Mouse (Mus musculus): Measurements from ENCODE around the gene Kansl1.

The Kansl1 gene

DNA sequence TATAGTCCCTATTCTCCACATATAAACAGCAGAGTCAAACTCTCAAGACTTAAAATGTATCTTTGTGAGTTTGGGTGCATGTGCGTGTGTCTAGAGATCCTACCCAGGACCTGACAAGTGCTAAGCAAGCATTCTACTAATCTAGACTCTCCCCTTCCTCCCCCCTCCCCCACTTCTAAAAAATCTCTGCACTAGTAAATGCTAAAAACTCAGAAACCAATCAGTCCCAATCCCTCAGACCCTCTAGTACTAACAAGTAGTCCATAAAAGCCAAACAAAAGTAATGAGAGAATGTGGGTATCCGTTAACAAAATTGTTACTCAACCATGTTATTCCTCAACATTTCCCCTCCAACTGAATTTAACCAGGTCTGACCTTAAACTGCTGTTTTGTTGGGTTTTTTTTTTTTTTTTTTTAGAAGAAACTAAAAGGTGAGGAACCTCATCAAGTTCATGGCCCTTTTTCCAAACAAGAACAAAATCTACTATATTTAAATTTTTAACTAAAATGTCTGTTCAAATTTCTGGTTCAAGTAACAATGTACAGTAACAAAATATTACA, 32.2 kb downstream of the Kansl1 start:
- DNase-seq = no peak

DNA sequence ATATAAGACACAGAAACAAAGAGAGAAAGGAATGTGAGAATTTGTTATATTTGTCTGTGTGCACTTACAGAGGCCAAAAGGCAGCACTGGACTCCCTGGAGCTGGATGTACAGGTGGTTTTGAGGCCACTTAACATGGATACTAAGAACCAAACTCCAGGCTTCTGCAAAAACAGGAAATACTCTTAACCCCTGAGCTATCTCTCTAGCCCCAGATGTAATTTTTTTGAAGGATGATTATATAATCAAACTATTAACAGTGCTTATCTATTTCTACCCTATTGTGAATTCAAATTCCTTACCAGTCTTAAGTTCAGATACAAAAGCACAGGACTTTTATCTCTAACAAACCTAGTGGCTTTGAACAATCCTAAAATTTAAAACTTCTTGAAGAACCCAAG, 32.9 kb downstream of the Kansl1 start:
- DNase-seq = no peak

DNA sequence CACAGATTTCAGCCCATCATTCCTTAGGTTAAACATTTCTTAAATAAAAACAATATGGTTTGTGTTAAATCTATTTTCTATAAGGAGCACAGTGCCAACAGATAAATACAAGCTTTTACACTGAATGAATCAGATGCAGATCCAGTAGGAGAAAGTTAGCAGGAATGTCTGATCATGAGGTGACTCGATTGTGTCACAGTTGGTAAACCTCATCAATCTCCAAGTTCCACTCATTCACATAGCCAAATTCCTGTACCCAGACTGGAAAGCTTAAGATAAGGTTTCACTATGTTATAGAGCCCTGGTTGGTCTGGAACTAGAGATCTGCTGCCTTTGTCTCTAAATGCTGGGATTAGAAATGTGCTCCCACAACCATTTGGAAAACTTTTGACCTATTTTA, 33.5 kb downstream of the Kansl1 start:
- DNase-seq = no peak

DNA sequence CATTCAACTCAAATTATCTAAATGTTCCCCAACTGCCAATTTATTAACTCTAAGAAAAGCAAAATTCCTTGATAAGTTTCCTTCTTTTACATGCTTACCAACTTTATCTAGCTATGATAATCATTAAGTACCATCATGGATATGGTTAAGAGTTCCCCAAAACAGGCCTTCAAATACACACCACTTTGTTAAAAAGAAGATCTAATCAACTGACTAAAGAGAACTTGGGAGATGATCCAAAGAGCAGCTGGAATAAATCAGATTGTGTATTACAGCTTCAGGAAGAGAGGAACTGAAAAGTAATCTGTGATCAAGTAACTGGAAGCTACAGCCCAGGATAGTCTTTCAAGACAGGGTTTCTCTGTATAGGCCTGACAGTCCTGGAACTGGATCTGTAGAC, 36.4 kb downstream of the Kansl1 start:
- no peak for DNase-seq

DNA sequence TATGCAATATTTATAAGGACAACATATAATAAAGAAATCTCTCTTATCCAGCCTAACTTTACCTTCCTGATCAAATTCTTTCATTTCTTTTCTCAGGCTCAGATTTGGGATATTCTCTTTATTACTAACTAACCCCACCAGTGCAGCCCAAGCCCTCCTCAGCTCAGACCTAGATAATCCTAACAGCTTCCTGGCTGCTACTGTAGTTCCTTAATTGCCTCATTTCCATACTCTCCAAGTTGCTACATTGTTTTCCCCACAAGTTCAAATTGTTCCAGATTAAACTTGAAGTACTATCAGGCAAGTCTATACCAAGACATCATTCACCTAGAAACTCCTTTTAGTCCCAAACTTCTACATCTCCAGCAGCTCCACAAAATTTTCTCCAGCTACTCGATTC, 36.9 kb downstream of the Kansl1 start:
- no peak for DNase-seq

DNA sequence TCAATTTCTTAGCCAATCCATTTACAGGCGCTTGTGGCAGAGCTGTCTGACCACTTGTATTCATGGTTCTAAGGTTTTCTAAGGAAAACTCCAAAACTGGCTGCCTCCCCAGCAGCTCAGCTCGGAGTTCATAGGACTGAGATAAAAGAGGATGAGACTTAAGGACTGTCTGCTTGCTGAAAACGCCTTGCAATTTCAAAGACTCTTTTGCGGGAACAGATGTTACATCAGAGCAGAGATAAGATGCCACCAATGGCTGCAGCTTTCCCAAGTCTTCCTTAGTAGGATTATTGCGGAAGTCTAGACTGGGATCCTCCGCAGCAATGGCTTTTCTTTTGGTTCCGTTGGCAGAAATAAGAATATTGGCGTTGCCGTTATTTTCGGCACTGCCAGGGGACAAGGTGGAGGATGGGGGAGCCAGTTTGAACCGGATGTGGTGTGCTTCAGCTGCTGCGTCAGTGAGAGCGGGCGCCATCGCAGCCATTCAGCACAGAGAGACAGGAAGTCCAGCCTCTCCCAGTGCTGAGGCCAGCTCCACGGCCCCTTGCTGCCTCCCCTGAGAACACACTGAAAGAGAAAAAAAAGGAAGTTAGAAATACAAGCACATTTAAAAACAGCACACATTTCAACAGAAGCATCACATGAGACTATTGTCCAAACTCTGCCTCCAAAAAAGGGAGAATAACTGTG, 43.8 kb downstream of the Kansl1 start:
- peak; percentile 81 for DNase-seq

DNA sequence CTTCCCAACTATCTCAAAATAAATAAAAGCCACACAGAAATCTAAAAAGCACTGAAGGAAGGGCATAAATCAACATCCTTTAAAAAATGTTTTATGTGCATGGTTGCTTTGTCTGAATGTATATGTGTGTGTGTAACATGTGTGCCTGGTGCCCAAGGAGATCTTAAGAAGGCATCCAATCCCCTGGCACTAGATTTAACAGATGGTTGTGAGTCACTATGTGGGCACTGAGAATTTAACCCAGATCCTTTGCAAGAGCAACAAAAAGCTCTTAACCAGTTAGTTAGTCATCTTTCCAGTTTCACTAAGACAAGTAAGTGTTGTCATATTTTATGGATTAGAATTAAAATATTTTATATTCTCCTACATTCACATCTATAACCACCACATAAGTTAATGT, 56.4 kb downstream of the Kansl1 start:
- no peak for DNase-seq

DNA sequence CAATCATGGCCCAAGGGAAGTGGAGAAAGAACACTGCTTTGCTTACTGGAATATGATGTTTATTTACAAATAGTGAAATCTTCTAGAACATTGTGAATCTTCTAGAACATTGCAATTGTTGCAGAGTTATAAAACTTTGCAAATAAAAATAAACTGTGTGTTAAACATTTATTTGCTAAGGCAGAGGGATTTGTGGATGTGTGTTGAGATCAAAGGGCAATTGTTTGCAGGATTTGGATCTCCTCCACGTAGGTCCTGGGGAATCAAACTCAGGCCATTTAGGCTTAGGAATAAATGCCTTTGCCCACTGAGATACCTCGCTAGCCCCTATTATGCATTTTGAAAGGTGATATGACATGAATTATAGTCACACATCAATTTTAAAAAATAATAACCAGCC, 61.3 kb downstream of the Kansl1 start:
- DNase-seq = no peak

DNA sequence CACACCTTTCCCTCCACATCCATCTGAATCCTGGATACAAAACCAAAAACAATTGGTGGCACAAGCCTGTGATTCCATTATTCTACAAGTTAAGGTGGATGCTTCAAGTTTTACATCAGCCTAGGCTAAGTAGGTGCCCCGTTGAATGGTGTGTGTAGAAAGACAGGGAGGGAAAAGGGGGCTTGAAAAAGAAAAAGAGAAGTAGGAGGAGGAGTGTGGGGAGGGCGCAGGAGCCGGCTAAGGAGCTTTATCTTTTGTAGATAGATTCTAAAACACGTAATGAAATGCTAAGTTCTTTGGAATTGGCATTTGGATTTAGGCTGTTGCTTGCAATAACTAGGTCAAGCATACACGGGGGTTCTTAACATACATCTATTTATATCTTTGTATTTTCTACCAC, 67.7 kb downstream of the Kansl1 start:
- no peak for DNase-seq

DNA sequence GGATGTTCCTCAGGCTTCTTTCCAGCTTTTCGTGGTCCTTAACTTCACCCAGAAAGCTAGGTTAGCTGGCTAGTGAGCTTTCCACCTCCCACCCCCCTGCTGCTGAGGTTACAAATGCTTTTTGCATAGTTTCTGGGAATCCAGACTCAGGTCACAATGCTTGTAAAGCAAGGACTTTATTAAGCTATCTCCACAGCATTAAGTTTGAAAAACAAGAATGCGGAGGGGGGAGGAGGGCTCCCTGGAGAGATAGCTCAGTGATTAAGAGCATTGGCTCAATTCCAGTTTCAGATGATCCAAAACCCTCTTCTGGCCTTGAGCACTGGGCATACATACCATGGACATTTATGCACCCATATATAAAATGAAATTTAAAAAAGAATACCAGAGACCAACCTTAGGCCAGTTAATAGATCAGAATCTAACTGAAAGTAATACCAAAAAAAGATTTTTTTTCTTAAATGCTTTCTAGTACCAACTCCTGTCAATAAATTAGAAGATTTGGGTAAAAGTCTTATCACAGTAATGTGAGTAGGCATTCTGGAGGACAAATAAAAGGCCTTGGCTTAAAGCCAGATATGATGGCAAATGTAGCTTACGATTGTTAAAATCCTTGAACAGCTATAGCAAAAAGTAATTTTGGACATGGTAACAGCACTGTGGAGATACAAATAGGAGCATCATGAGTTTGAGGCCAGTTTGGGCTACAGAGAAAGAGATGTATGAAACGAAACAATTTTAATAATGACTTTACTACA, 69.0 kb downstream of the Kansl1 start:
- DNase-seq = no peak

DNA sequence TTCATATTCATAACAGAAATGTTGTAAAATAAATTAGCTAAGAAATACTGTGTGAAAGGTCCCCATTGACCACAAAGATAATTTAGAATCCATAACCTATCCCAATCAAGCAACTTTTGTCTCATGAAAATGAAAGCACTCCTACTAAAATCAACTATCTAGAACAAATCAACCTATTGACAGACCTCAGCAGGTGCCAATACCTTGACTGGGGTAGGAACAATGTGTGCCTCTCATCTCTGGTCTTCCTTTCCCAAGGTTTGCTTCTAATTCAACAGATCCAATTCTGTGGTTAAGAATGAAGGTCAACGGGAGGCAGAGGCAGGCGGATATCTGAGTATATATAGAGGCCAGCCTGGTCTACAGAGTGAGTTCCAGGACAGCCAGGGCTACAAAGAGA, 73.0 kb downstream of the Kansl1 start:
- no peak for DNase-seq

DNA sequence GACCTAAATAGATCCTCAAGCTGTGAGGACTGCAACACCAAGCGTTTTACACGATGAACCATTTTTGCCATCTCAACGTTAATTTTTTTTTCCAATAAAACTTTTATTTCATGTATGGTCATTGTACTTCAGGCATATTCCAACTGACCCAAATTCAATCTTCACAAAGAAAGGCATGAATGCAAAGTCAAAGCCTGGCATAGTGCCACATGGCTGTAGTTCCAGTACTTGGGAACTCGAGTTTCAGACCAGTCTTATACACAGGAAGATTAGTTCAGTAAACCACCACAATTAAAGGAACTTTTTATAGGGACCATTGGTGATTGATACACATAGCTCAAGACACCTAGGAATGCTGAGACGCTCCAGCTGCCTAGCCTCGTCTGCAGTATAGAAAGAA, 75.5 kb downstream of the Kansl1 start:
- DNase-seq = no peak

DNA sequence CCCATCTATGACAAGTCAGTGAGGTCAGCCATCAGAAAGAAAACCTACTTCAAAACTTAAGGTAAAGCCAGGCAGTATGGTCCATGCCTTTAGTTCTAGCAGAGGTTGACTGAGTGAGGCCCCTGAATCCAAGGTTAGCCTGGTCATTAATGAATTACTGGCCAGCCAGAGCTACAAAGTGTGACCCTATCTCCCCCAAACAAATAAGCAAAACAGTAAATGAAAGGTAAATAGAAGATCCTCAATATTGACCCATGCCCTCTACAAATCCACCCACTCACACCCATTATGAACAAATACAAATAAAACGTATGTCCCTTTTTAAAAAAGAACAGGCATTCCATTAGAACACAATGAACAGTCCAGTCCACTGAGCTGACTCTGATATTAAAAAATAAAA, 76.5 kb downstream of the Kansl1 start:
- DNase-seq = no peak

DNA sequence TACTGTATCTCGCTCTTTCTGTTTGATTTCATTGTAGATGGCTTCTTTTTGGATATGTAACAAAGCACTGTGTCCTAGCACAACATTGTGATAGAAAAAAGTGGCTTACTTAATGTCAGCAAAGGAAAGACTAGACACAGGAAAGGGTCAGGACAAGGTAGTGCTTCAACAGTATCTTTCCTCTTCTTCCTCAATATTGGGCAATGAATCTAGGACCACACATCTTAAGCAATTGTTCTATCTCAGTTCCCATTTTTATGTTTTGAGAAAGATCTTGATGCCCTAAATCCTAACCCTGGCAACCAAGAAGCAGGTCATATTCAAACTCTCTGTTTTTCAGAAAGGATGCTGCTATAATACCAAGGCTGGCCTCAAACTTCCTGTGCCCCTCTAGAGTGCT, 81.4 kb downstream of the Kansl1 start:
- DNase-seq = no peak

DNA sequence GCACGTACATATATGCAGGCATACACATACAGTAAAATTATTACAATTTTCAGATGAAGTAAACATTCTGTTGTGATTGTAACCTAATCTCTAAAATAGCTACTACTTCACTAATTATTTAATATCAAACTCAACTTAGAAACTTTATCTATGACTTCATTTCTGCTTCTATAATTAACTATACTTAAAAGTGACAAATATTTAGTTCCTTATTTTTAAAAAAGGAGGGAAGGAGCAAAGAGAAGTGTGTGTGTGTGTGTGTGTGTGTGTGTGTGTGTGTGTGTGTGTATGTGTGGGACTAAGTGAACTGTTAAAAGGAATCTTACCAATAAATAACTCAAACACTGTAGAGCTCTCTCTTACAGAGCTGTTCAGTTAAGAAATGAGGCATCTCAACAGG, 82.1 kb downstream of the Kansl1 start:
- no peak for DNase-seq

DNA sequence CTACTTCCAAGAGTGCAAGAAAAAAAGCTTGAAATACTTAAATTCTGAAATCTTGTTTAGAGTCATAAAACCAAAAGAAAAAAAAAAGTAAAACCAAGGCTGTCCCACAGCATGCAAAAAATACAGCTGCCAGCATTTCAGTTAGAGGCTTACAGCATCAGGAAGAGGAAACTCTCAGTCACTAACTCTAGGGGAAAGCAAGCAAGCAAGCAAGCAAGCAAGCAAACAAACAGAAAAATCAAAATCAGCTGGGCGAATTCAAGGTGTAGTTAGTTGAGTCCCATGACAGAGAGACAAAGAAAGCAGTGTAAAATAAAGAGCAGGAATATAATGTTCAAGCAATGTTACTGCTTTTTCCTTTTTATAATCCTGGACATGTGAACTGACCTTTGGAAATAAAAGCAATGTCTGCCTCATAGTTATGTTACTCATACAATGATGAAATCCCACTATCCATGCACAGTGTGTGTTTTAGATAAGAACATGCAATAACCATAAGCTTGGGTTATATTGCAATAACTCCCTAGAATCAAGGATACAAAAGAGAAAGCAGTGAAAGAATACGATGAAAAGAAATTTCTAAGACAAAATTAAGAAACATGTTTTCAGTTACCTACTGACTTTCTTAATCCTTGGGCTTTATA, 85.4 kb downstream of the Kansl1 start:
- no peak for DNase-seq

DNA sequence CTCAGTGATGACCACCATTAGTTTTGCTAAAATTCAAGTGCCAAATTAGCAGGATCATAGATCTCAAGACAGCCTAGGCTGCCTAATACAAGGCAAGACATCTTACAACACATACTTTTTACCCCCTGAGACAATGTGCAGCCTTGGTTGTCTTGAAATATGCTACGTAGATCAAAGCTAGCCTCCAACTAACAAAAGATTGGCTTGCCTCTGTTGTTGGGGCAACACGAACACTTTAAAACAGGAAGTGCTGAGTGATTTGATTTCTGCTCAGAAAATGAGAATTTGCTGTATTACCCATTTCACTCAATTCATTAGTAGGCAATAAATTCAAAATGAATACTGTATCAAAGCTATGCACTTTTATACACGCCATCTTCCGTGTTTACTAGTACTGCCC, 86.8 kb downstream of the Kansl1 start:
- DNase-seq = no peak

DNA sequence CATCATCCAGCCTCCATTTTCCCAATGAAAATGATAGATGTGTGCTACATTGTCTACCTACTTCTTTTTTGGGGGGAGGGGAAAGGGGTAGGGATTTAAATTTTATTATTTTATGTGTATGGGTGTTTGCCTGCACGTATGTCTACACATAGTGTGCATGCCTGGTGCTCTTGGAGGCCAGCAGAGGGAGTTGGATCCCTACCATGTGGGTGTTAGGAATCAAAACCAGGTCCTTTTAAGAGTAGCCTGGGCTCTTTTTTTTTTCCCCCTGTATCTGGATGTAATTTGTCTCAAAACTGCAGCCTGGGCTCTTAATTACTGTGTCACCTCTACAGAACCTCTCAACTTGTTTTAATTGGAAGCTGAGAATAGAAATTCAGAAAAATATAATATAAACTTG, 89.0 kb downstream of the Kansl1 start:
- peak; percentile 30 for DNase-seq

DNA sequence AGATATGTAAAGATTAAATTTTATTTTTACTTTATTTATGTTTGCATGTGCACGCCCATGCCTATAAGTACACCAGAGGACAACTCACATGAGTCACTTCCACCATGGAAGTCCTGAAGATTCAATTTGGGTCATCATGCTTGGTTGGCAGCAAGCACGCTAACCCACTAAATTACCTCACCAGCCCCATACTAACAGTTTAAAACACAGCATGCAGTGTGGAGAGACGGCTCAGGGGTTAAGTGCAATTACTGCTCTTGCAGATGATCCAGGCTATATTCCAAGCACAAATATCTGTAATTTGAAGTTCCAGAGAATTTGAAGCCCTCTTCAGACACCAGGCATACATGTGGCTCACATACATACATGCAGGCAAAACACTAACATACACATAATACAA, 92.4 kb downstream of the Kansl1 start:
- DNase-seq = no peak

DNA sequence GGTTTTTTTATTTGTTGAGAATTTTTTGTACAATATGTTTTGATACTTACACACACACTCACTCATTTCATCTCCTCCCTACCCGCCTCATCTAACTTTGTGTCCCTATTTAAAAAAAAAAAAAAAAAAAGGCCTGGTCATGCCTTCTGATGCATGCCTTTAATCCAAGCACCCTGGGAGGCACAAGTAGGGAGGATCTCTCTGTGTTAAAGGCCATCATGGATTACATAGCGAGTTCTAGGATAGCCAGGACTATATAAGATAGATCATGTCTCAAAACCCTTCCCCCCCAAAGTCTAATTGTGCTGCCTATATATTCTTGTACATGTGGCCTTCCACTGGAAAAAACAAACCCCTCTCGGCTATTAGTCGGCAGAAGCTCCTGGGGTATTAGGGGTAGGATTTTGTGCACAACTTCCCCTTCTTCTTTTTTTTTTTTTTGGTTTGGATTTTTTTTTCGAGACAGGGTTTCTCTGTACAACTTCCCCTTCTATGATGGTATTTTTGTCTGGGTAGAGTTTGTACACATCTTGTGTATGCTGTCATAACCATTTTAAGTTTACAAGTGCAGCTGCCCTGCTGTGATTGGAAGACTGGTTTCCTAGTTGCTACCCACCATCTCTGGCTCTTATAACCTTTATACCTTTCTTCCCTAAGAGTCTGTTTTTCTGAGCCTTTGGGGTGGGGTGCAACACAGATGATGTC, 101.0 kb downstream of the Kansl1 start:
- DNase-seq = no peak

DNA sequence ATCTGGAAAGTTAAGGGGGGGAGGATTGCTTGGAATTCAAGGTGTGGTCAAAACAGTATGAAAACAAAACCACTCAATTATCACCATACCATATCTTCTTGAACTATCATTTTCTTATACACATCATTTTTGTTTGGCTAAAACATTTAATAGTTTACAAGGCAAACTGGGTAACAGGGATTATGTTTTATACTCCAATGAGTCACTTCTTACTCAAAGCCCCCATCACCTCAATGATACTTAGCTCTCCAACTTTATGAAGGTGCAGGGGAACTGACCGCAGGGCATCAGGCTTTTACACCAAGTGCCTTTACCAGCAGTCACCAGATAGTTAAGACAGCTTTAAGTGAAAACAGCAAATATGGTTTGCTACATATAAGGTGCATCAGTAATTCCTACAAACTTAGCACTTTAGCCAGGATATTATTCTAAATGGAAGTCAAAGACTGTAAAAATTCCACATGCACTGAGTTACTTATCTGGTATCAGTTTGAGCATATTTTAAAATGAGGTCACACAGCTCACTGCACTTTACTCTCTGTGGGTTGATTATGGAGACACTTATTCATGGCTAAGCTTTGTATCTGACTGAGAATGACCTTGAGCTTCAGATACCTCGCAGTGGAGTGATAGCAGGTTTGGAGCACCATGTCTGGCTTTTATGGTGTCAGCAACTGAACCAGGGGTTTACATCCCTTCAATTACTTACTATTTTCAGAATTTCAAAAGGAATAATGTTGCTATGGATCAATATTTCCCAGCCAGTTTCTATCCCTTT, 104.6 kb downstream of the Kansl1 start:
- DNase-seq = no peak

DNA sequence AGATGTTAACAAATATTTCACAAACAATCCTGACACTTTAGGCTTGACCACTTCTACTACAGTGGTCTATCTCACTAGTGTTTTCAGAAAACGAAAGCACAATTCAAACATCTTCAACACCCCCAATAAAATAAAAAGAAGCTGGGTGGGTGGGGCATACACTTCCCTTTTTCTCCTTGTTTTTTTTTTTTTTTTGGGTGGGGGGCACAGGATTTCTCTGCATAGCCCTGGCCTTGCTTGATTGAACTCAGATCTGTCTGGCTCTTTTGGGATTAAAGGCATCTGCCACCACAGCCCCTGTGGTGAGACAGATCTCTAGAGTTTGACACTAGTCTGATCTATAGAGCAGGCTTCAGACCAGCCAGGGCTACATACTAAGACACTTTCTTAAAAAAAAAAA, 106.0 kb downstream of the Kansl1 start:
- DNase-seq = no peak

DNA sequence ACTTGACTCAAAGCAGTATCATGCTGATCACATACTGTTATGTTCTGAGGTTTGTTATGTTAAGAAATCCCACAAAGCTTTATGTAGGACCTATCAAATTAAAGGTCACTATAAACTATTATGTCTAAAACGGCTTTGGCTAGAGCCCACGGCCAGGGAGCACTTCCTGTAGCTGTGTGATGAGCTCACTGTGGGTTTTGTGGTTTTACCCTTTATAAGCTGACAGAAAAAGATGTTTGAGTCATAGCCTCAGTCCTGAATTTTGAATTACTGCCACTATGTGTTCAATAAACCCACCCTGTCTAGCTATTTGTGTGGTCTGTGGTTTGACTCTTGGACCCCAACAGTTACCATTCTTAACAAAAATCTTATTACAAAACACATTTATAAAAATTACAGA, 106.9 kb downstream of the Kansl1 start:
- no peak for DNase-seq

Data from thymus, postnatal 4 days (tissue).